Mouse (Mus musculus) kidney, postnatal 10 days (tissue): Measurements from ENCODE around the gene Ddx50.

ENCODE experiments used
- DNase-seq: peaks from one replicate; pipeline ENCODE4 v3.0.0; 2021; ENCODE audit warnings: mixed read lengths

Ddx50 gene

GRCm38 (mm10) chr10:62650881-62651810, at the start of gene Ddx50:
Gene Ddx50, minus strand, starts transcription at chr10:62651218.
- peak; percentile 99 for DNase-seq

DNA sequence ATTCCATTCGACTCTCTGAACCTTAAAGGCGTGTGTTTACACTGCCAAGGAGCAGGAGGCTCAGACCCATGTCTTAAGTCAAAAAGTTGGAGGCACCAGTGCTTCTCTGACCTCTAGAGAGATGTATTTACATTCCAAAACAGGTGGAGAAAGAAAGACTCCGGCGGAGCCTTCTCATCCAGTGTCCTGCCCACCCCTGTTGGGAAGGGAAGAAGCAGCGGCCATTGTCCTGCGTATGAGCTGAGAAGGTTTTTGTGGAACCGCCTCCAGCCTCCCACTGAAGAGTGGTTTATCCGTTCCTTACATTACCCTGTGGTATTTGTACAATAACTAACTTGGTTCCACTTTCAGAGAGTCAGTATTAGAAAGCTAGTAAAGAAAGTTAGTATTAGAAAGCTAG, 41.8 kb upstream of the Ddx50 start:
- DNase-seq, result no peak

- DNase-seq, result no peak
Observed at GRCm38 (mm10) chr10:62692244-62692643, 41.2 kb upstream of the Ddx50 start.

GRCm38 (mm10) chr10:62687032-62687674, 36.1 kb upstream of the Ddx50 start:
- no peak for DNase-seq

- peak; percentile 71 for DNase-seq
Observed at GRCm38 (mm10) chr10:62683043-62683442, 32.0 kb upstream of the Ddx50 start.

DNA sequence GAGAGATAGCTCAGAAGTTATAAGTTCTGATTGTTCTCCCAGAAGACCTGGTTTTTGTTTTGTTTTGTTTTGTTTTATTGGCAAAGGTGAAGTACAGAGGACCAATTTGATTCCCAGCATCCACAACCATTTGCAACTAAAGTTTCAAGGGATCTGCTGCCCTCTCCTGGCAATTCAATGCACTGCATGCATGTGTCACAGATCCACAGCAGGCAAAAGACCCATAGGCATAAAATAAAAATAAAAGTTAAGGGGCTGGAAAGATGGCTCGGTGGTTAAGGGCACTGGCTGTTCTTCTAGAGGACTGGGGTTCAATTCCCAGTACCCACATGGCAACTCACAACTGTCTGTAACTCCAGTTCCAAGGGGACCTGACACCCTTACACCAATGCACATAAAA, 28.8 kb upstream of the Ddx50 start:
- DNase-seq, result no peak

GRCm38 (mm10) chr10:62677329-62677728, 26.3 kb upstream of the Ddx50 start:
- peak; percentile 14 for DNase-seq

DNA sequence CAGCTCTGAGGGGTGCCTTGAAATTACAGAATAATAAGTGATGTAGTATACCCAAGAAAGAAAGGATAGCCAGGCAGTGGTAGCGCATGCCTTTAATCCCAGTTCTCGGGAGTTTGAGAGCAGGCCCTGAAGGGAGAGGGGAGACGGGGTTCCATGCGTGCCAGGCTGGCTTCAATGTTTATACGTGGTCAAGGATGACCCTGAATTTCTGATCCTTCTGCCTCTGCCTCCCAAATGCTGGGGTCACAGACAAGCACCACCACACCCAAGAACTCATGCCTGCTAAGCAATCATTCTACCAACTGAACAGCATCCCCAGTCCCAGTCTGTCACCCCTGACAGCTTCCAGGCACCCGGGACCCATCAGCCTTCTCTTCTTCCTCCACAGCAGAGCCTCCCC, 25.2 kb upstream of the Ddx50 start:
- no peak for DNase-seq

DNA sequence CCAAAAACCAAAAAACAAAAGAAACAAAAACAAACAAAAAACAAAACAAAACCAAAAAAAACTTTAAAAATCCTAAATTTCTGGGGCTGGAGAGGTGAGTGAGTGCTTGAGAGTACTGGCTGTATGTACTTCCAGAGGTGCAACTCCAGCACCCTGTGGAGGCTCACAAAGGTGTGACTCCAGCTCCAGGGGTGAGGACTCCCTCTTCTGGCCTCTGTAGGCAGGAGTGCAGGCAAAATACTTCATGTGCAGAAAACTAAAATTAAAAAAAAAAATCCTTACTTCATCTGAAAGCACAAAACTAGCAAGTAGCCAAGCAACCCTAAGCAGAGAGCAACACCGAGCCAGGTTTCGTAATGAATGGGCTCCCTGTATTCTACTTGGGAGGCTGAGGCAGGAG, 21.3 kb upstream of the Ddx50 start:
- peak; percentile 24 for DNase-seq

DNA sequence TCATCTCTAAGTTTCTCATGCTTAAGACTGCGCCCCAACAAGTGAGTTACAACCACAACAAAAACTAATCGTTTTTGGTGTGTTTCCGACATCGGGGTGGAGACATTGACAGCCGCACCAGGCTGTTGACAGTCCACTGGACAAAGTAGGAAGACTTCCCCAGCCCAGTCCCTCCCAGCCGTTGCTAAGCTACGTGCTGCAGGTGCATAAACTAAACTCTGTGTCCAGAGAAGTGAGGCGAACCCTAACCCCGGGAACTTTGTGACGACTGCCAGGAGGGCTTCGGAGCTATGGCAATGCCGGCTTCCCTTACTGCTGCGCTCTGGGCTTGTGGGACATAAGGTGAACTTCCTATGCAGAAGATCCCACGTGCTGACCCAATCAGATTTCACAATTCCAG, 18.2 kb upstream of the Ddx50 start:
- DNase-seq, result peak; percentile 30

DNA sequence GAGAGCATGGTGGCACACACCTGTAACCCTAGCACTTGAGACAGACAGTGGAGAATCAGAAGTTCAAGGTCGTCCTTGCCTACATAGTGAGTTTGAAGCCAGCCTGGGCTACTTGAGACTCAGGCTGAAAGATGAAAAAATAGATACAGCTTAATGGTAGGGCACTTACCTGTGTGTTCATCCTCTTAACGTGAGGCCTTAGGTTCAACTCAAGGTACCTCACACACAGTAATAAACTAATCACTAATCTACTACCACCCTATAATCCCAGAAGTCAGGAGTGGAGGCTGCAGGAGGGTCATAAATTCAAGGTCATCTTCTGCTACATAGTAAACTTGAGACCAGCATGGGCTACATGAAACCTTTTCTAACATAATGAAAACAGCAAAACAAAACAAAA, 17.4 kb upstream of the Ddx50 start:
- DNase-seq, result no peak

DNA sequence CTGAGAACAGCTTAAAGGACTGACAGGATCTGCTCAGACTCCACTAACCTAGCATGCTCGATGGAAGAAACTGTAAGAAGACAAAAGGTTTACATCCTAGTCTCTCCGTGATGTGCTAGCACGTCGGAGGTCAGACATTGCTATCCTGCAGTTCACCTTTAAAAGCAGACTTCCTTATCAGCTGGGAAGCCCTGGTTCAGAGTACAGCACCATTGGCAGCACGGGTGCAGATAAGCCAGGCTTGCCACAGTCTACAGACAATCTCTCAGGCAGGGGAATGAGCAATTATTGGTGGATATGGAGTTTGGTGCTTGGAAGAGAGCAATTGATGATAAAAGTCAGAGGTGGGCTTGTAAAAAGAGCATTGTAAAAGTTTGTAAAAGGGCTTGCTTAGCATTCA, 17.0 kb upstream of the Ddx50 start:
- DNase-seq, result no peak

GRCm38 (mm10) chr10:62664963-62665590, 14.1 kb upstream of the Ddx50 start:
- DNase-seq, result peak; percentile 75

DNA sequence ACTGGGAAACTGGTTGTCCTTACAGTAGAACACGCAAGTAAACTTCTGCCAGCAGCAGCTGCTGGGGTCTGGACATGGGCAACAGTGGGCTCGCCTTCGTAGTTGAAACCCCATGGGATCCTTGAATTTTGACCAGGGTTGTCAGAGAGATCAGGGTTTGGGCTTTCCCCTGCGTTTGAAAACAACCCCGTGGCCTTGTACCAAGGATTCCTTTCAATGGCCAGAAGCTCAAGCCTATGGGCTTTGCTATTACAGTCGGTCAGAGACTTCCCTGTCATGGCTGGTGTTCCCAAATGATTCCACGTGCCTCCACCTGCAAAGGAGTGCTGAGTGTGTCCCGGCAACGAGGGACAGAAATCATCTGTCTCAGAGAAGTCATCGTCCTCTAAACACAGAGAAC, 13.2 kb upstream of the Ddx50 start:
- DNase-seq, result no peak

GRCm38 (mm10) chr10:62656711-62657110, 5.7 kb upstream of the Ddx50 start:
- DNase-seq, result no peak

- no peak for DNase-seq
Observed at GRCm38 (mm10) chr10:62651961-62652360, 943 bp upstream of the Ddx50 start.

DNA sequence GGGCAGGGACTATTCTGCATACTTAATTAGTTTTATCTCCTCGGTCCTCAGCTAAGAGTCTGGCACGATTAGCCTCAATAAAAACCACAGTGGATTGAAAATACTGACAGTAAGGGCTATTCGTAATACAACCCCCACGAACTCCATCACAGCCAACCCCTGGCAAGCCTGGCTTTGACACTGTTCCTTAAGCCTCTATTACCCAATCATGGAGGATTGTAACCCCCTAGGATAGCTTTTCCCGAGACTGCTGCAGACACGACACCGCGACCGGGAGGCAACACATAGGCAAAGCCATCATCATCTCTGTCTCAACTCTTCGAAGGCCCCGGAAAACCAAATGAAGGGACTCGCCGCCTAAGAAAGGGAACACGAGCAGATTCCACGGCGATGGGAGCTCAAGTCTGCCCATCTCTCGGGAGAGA, 648 bp downstream of the Ddx50 start:
- no peak for DNase-seq

DNA sequence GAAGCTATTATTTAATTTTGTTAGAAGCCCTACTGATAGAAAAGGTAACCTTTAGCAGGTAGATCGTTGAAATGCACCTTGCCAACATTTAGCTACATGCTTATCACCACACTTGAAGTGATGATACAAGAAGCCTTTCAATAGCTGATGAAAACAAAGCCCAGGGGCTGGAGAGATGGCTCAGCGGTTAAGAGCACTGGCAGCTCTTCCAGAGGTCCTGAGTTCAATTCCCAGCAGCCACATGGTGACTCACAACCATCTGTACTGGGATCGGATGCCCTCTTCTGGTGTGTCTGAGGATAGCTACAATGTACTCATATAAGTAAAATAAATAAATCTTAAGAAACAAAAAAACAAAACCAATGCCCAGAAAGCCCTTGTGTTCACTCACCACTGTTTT, 46.9 kb downstream of the Ddx50 start:
- DNase-seq, result no peak

DNA sequence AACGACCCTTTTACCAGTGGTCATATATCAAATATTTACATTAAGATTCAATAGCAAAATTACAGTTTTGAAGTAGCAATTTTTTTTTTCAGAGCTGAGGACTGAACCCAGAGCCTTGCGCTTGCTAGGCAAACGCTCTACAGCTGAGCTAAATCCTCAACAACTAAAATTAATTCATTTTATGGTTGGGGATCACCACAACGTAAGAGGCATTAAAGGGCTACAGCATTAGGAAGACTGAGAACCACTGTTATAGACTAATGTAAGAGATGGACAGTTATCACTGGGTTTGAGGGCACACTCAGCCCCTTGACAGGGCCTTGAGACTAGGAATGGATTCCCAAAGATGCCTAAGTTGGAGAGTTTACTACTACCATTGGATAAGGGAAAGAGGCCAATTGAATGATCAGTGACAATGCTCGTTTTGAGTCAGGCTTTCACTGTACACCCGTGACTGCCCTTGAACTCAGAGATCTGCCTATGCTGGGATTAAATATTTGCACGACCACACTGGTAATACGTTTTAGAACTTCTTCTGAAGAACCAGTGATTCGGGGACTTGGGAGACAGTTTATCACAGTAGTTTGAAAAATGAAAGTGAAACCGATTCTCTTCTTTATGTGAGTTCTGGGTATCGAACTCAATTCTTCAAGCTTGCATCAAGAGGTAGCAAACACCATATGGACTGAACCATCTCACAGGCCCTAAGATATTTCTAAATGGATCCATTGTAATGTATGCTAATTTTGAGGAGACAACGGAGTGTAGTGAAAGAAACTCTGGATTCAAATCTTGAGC, 47.6 kb downstream of the Ddx50 start:
- DNase-seq, result no peak

- DNase-seq, result peak; percentile 94
Observed at GRCm38 (mm10) chr10:62602177-62603040, 48.6 kb downstream of the Ddx50 start, which contains the start of gene Ddx21. Gene Ddx21, minus strand, starts transcription at chr10:62602281.

DNA sequence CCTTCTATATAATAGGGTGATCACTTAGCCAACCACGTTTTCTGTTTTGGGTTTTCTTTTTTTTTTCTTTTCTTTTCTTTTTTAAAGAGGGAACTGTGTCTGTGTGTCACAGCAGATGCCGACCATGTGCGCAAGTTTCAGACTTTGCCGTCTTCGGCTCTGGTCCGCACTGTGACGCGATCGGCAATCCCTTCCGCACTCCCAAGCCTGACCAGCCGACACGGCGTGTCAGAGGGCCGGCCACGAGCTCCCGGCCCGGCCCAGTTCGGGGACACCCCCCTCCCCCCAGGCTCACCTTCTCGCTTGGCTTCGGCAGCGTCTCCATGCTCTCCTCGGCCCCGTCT, 49.2 kb downstream of the Ddx50 start:
- DNase-seq, result no peak
